Mouse (Mus musculus) macrophage (primary cell): ENCODE results near the gene Acat3. TPM values are rescaled to one million over a fixed set of nuclear protein-coding genes. Genes with fewer than 3 reads are reported as not detected.
"Not testable (repeated sequence)": the region's sequence is repeated elsewhere in the genome, so short reads cannot be mapped to it uniquely, and the experiment has no call there.

Experiments
- H3K27ac ChIP-seq: fragments of 350-480 bp; formaldehyde crosslinking; 2 replicates; pipeline ENCODE4 v1.9.0; 2021
- H3K36me3 ChIP-seq: fragments of 350-480 bp; formaldehyde crosslinking; 2 replicates; pipeline ENCODE4 v1.9.0; 2021; ENCODE audit errors: inconsistent target
- H3K4me3 ChIP-seq: fragments of 350-480 bp; formaldehyde crosslinking; 2 replicates; pipeline ENCODE4 v1.9.0; 2021; ENCODE audit errors: inconsistent target
- H3K79me2 ChIP-seq: fragments of 350-480 bp; formaldehyde crosslinking; 2 replicates; pipeline ENCODE4 v1.9.0; 2021; ENCODE audit errors: inconsistent target
- whole genome bisulfite sequencing: methylation state at CpG from one replicate; pipeline ENCODE4 v1.1.7; 2026; ENCODE audit warnings: inconsistent platforms; ENCODE audit not compliant: missing documents; 5-methylcytosine and 5-hydroxymethylcytosine counted together
- polyA plus RNA-seq: library from polyadenylated mRNA; stranded (reverse); fragments of 250-400 nt; gene quantifications from 3 replicates; pipeline ENCODE4 v1.2.4, GENCODE M21; 2018; ENCODE audit warnings: inconsistent platforms
- total RNA-seq, 78 experiments: library from RNA; depleted of rRNA; stranded (reverse); fragments of 250-400 nt; gene quantifications; 1 replicate in 9 of 78; 2 replicates in 24 of 78; 3 replicates in 43 of 78; 4 replicates in 2 of 78; pipeline ENCODE4 v1.2.4; 2018; ENCODE audit warnings: inconsistent platforms in 56 of 78

The Acat3 gene
- total RNA-seq (2018; cell fraction: chromatin; rRNA removed) = 1 to 10 TPM in 5 of 26 experiments, under 1 TPM in 2, not detected in 19; 0.71 to 6.1 (median 2.7) TPM
- total RNA-seq (2018; cell fraction: cytosol; rRNA removed) = under 1 TPM in 13 of 26 experiments, not detected in 13; 0.07 to 0.43 (median 0.13) TPM
- 1 to 10 TPM in 3 of 26 experiments, under 1 TPM in 3, not detected in 20; 0.40 to 7.9 (median 1.0) TPM for total RNA-seq (2018; cell fraction: nucleus; rRNA removed)
- polyA plus RNA-seq = 0.39 TPM in 1 of 3 replicates, not detected in the others

- 14% methylated on average over 25 of the region's 27 CpGs for WGBS
- Histone ChIP-seq H3K27ac (no peak within 1 kb of the TSS), H3K79me2 (no peaks in the 10 kb centered on the region), H3K4me3 (peak within 1 kb of the TSS; percentile 18), H3K36me3 (0 out of 2 replicates have a peak, but pooled peaks cover 4% of the 10 kb centered on the region)
These were observed at the start of gene Acat3 for GRCm38 (mm10) chr17:12940151-12940805. Gene Acat3 (minus strand): TSS chr17:12940600.

- WGBS = 88% methylated on average over 7 of the region's 8 CpGs
- not testable (repeated sequence) for H3K27ac ChIP-seq, H3K4me3 ChIP-seq
- peaks cover 78% of the 10 kb centered on the region for H3K79me2 ChIP-seq
- peaks cover 20% of the 10 kb centered on the region; the same call in 1 of the 2 replicates for H3K36me3 ChIP-seq
These were observed 47.7 kb upstream of the Acat3 start for GRCm38 (mm10) chr17:12988096-12988495.

GRCm38 (mm10) chr17:12983988-12984387, 43.6 kb upstream of the Acat3 start:
- H3K27ac ChIP-seq = no peak overlapping the region
- H3K4me3 ChIP-seq = no peak overlapping the region
- WGBS = 33% methylated on average over 2 of the region's 2 CpGs
- H3K79me2 ChIP-seq = peaks cover 100% of the 10 kb centered on the region
- H3K36me3 ChIP-seq = peaks cover 52% of the 10 kb centered on the region; the same call in 1 of the 2 replicates

- Histone ChIP-seq H3K79me2 (peaks cover 82% of the 10 kb centered on the region), H3K36me3 (peaks cover 67% of the 10 kb centered on the region), H3K27ac (no peak overlapping the region), H3K4me3 (no peak overlapping the region)
- 89% methylated on average over 1 of the region's 1 CpGs for WGBS
These were observed 38.1 kb upstream of the Acat3 start for GRCm38 (mm10) chr17:12978546-12978945.

GRCm38 (mm10) chr17:12973851-12974250, 33.5 kb upstream of the Acat3 start:
- H3K4me3 ChIP-seq = no peak overlapping the region
- H3K79me2 ChIP-seq = peaks cover 75% of the 10 kb centered on the region
- WGBS = 92% methylated on average over 1 of the region's 2 CpGs
- H3K27ac ChIP-seq = no peak overlapping the region
- peaks cover 55% of the 10 kb centered on the region for H3K36me3 ChIP-seq

- Histone ChIP-seq H3K79me2 (peaks cover 32% of the 10 kb centered on the region; the same call in 1 of the 2 replicates), H3K4me3 (no peak overlapping the region), H3K36me3 (peaks cover 38% of the 10 kb centered on the region), H3K27ac (no peak overlapping the region)
- WGBS = 90% methylated on average over 2 of the region's 2 CpGs
These were observed 26.8 kb upstream of the Acat3 start for GRCm38 (mm10) chr17:12967173-12967572.

- WGBS = 98% methylated on average over 3 of the region's 3 CpGs
- Histone ChIP-seq H3K36me3 (peaks cover 16% of the 10 kb centered on the region; the same call in 1 of the 2 replicates), H3K4me3 (no peak overlapping the region), H3K79me2 (no peaks in the 10 kb centered on the region), H3K27ac (no peak overlapping the region)
These were observed 23.1 kb upstream of the Acat3 start for GRCm38 (mm10) chr17:12963476-12963875.

GRCm38 (mm10) chr17:12960331-12960873, 20.0 kb upstream of the Acat3 start, which contains the start of gene Acat2:
Gene Acat2 (minus strand): TSS chr17:12960747.
- 1% methylated on average over 42 of the region's 42 CpGs for WGBS
- Histone ChIP-seq H3K27ac (peak within 1 kb of the TSS; percentile 50), H3K4me3 (peak within 1 kb of the TSS; percentile 45)

GRCm38 (mm10) chr17:12959377-12959776, 19.0 kb upstream of the Acat3 start:
- not testable (repeated sequence) for H3K36me3 ChIP-seq, H3K27ac ChIP-seq, H3K79me2 ChIP-seq
- WGBS = no CpG with 5 or more reads among the region's 2 CpGs
- H3K4me3 ChIP-seq = peak overlapping the region; percentile 5; the same call in 1 of the 2 replicates

More at GRCm38 (mm10) chr17:12960331-12960873, 20.0 kb upstream of the Acat3 start, which contains the start of gene Acat2:
- Histone ChIP-seq H3K79me2 (no peaks in the 10 kb centered on the region), H3K36me3 (no peaks in the 10 kb centered on the region)

- no peak overlapping the region for H3K27ac ChIP-seq
- 97% methylated on average over 8 of the region's 8 CpGs for WGBS
- no peak overlapping the region for H3K4me3 ChIP-seq
- no peaks in the 10 kb centered on the region for H3K79me2 ChIP-seq
- H3K36me3 ChIP-seq = no peaks in the 10 kb centered on the region; the same call in 1 of the 2 replicates
These were observed 16.3 kb upstream of the Acat3 start for GRCm38 (mm10) chr17:12956664-12957063.

- H3K27ac ChIP-seq = no peak overlapping the region
- 98% methylated on average over 4 of the region's 5 CpGs for WGBS
These were observed 9.3 kb upstream of the Acat3 start for GRCm38 (mm10) chr17:12949669-12950068.

GRCm38 (mm10) chr17:12942459-12943162, 2.2 kb upstream of the Acat3 start:
- H3K27ac ChIP-seq = no peak overlapping the region
- no peak overlapping the region for H3K4me3 ChIP-seq
- H3K36me3 ChIP-seq = 0 out of 2 replicates have a peak, but pooled peaks cover 4% of the 10 kb centered on the region
- H3K79me2 ChIP-seq = no peaks in the 10 kb centered on the region
- WGBS = 91% methylated on average over 6 of the region's 6 CpGs

More at GRCm38 (mm10) chr17:12949669-12950068, 9.3 kb upstream of the Acat3 start:
- H3K79me2 ChIP-seq = no peaks in the 10 kb centered on the region
- H3K36me3 ChIP-seq = peaks cover 8% of the 10 kb centered on the region; the same call in 1 of the 2 replicates
- no peak overlapping the region for H3K4me3 ChIP-seq

GRCm38 (mm10) chr17:12941543-12942260, 1.3 kb upstream of the Acat3 start:
- no peak overlapping the region for H3K4me3 ChIP-seq
- H3K36me3 ChIP-seq = 0 out of 2 replicates have a peak, but pooled peaks cover 4% of the 10 kb centered on the region
- no peaks in the 10 kb centered on the region for H3K79me2 ChIP-seq
- H3K27ac ChIP-seq = no peak overlapping the region
- WGBS = 80% methylated on average over 8 of the region's 8 CpGs
